Mouse (Mus musculus) stomach, postnatal 0 days (tissue): ENCODE results near the gene Bckdhb. TPM values are rescaled to one million over a fixed set of nuclear protein-coding genes. Genes with fewer than 3 reads are reported as not detected.

ENCODE experiments used
- ATAC-seq: fragments of 200-750 bp; cut with Nextera tagmentation; 2 replicates; pipeline ENCODE4 v1.8.0; 2017; ENCODE audit not compliant: low FRiP score, low TSS enrichment
- DNase-seq: peaks from one replicate; pipeline ENCODE4 v3.0.0-alpha.2; 2016; ENCODE audit warnings: low spot score
- H3K27ac ChIP-seq: fragments of 300-500 bp; sonication (generic); replicated peaks from 2 replicates; pipeline ENCODE4 v1.5.1; 2014; ENCODE audit warnings: mild to moderate bottlenecking, control low read depth
- H3K27me3 ChIP-seq: fragments of 300-500 bp; sonication (generic); 2 replicates; pipeline ENCODE4 v1.6.1; 2014; ENCODE audit warnings: low read length; ENCODE audit not compliant: control insufficient read depth, insufficient read depth
- H3K36me3 ChIP-seq: fragments of 300-500 bp; sonication (generic); 2 replicates; pipeline ENCODE4 v1.6.1; 2014; ENCODE audit warnings: low read length, mixed read lengths; ENCODE audit not compliant: control insufficient read depth, insufficient read depth
- H3K4me1 ChIP-seq: fragments of 300-500 bp; sonication (generic); replicated peaks from 2 replicates; pipeline ENCODE4 v1.6.1; 2014; ENCODE audit warnings: antibody characterized with exemption; ENCODE audit not compliant: control insufficient read depth, insufficient read depth
- H3K4me2 ChIP-seq: fragments of 300-500 bp; sonication (generic); replicated peaks from 2 replicates; pipeline ENCODE4 v1.6.1; 2014; ENCODE audit warnings: low read depth, mild to moderate bottlenecking, control low read depth, moderate library complexity
- H3K4me3 ChIP-seq: fragments of 300-500 bp; sonication (generic); 2 replicates; pipeline ENCODE4 v1.5.1; 2014; ENCODE audit warnings: low read depth, low read length, control low read depth
- H3K9ac ChIP-seq: fragments of 300-500 bp; sonication (generic); 2 replicates; pipeline ENCODE4 v1.6.1; 2014; ENCODE audit warnings: mild to moderate bottlenecking, low read length, control low read depth, mixed read lengths
- H3K9me3 ChIP-seq: fragments of 300-500 bp; sonication (generic); 2 replicates; pipeline ENCODE4 v1.6.1; 2016; ENCODE audit warnings: low read length; ENCODE audit not compliant: control insufficient read depth
- CTCF ChIP-seq: IDR thresholded peaks from 2 replicates; pipeline ENCODE4 v1.5.1; 2016; ENCODE audit warnings: antibody characterized with exemption, low read depth, mild to moderate bottlenecking, moderate library complexity
- EP300 ChIP-seq: optimal IDR thresholded peaks from 2 replicates; pipeline ENCODE3; 2016; ENCODE audit warnings: antibody characterized with exemption
- WGBS: fragments of 180-500 bp; shearing (Covaris S2); extraction: QIAGEN DNeasy Blood & Tissue Kit; methylation state at CpG from one replicate; pipeline ENCODE4 v1.1.7; 2014; 5-methylcytosine and 5-hydroxymethylcytosine counted together
- polyA plus RNA-seq: library from polyadenylated mRNA; unstranded; fragments of >200 nt; fragmentation: Nextera tagmentation; extraction: Ambion mirVana; gene quantifications from 2 replicates; pipeline ENCODE4 v1.2.1, GENCODE M21; 2015

Gene Bckdhb
- 25.2 and 27.2 TPM in 2 replicates for polyA plus RNA-seq

DNA sequence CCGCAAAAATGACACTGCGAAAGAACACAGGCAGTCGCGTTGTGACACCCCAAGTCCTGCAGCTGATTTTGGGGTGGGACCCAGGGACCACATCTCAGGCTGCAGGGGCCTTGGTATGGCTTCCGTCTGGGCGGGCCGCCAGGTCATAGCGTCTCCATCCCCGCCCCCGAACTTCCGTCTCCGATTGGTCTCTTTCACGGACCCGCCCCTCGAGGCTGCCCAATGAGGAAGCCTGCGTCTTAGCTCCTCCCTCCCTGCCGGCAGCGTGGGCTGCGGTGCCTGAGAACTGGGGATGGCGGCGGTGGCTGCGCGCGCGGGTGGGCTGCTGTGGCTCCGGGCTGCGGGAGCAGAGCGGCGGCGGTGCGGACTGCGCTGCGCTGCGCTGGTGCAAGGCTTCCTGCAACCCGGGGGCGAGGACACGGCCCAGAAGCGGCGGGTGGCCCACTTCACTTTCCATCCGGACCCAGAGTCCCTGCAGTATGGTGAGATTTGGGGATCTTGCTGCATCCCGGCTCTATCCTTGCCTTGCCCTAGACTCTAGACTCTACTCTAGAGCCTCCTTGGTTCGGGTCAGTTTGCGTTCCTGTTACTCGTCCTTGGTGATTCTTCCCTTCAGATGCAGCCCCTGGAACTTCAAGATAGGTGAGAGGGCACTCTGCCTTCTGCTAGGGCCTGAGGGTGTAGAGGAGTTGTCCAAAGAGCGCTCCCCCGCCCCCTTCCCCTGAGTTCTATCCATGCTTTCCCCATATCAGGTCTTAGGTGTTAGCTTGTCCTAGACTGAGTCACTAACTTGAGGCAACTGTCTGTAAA is at the start of gene Bckdhb:
Bckdhb (plus strand) TSS at position 268 of the 810 bp plus-strand sequence.
- peak within 1 kb of the TSS; percentile 82 for H3K4me2 ChIP-seq
- no peaks in the 10 kb centered on the region for H3K27me3 ChIP-seq
- 0 out of 2 replicates have a peak within 1 kb of the TSS, but pooled peaks have one; percentile 41 for H3K27ac ChIP-seq
- TF ChIP-seq CTCF (no peak), EP300 (no peak)
- H3K9ac ChIP-seq: peak within 1 kb of the TSS; percentile 65
- no peaks in the 10 kb centered on the region for H3K36me3 ChIP-seq
- H3K4me1 ChIP-seq: peaks cover 2% of the 10 kb centered on the region; the same call in 1 of the 2 replicates
- WGBS: 1% methylated on average over 36 of the region's 46 CpGs
- no peaks in the 10 kb centered on the region for H3K9me3 ChIP-seq
- H3K4me3 ChIP-seq: peak within 1 kb of the TSS; percentile 69
- ATAC-seq: peak; percentile 99
- DNase-seq: peak; percentile 96

- TF ChIP-seq EP300 (peak; percentile 94), CTCF (no peak; the same call in 1 of the 2 replicates)
- no peaks in the 10 kb centered on the region for H3K27me3 ChIP-seq
- ATAC-seq (peak; percentile 49; the same call in 1 of the 2 replicates), DNase-seq (peak; percentile 16)
- no peak overlapping the region for H3K4me3 ChIP-seq
- no peaks in the 10 kb centered on the region for H3K9me3 ChIP-seq
- H3K36me3 ChIP-seq: no peaks in the 10 kb centered on the region
- no peak overlapping the region for H3K4me2 ChIP-seq
- 63% methylated on average over 6 of the region's 6 CpGs for WGBS
- H3K27ac ChIP-seq: 0 out of 2 replicates have a peak overlapping the region, but pooled peaks have one; percentile 41
- no peaks in the 10 kb centered on the region for H3K4me1 ChIP-seq
- H3K9ac ChIP-seq: no peak overlapping the region
Observed at GRCm38 (mm10) chr9:83882191-83882590, 42.8 kb upstream of the Bckdhb start.

GRCm38 (mm10) chr9:83886149-83886548 is 38.8 kb upstream of the Bckdhb start:
- Histone ChIP-seq H3K9me3 (no peaks in the 10 kb centered on the region), H3K4me2 (no peak overlapping the region), H3K4me1 (no peaks in the 10 kb centered on the region), H3K4me3 (no peak overlapping the region), H3K36me3 (no peaks in the 10 kb centered on the region), H3K27ac (no peak overlapping the region), H3K9ac (no peak overlapping the region), H3K27me3 (no peaks in the 10 kb centered on the region)
- no peak for ATAC-seq
- no peak for TF ChIP-seq EP300
- TF ChIP-seq CTCF: peak; percentile 39
- DNase-seq: no peak

GRCm38 (mm10) chr9:83888214-83888613 is 36.7 kb upstream of the Bckdhb start:
- Histone ChIP-seq H3K36me3 (no peaks in the 10 kb centered on the region), H3K9ac (no peak overlapping the region), H3K27me3 (no peaks in the 10 kb centered on the region), H3K9me3 (no peaks in the 10 kb centered on the region), H3K4me2 (no peak overlapping the region), H3K27ac (no peak overlapping the region), H3K4me3 (no peak overlapping the region), H3K4me1 (no peaks in the 10 kb centered on the region)
- no peak for DNase-seq
- 65% methylated on average over 5 of the region's 5 CpGs for WGBS
- TF ChIP-seq EP300: no peak
- TF ChIP-seq CTCF: no peak
- ATAC-seq: no peak

DNA sequence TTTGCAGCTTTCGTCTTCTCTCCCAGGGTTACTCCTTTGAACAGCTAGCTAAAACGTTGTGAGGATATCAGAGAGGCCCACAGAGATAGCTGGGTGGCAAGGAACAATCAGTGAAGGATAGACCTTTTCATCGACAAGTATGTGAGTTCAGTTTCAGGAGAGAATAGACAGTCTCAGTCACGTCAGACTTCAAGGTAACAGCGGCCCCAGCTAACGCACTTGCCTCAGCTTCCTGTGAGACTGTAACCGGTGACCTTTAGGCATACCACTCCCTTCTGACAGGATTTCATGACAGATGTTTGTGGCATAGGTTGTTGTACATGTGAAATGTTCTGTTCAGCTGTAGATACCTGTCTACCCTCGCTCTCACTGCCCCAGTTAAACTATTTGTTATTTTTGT is 31.9 kb upstream of the Bckdhb start:
- Histone ChIP-seq H3K9ac (no peak overlapping the region), H3K36me3 (no peaks in the 10 kb centered on the region), H3K27ac (no peak overlapping the region), H3K4me2 (no peak overlapping the region), H3K4me1 (no peaks in the 10 kb centered on the region), H3K27me3 (no peaks in the 10 kb centered on the region), H3K9me3 (no peaks in the 10 kb centered on the region), H3K4me3 (no peak overlapping the region)
- no peak for ATAC-seq
- DNase-seq: no peak
- TF ChIP-seq CTCF: no peak
- TF ChIP-seq EP300: no peak
- 66% methylated on average over 8 of the region's 8 CpGs for WGBS

- Histone ChIP-seq H3K4me3 (no peak overlapping the region), H3K27ac (no peak overlapping the region), H3K4me2 (no peak overlapping the region), H3K9ac (no peak overlapping the region), H3K9me3 (no peaks in the 10 kb centered on the region), H3K36me3 (no peaks in the 10 kb centered on the region), H3K4me1 (no peaks in the 10 kb centered on the region), H3K27me3 (no peaks in the 10 kb centered on the region)
- no peak for ATAC-seq
- 60% methylated on average over 4 of the region's 4 CpGs for WGBS
- DNase-seq: no peak
- TF ChIP-seq EP300: no peak
- TF ChIP-seq CTCF: no peak
Observed at GRCm38 (mm10) chr9:83893767-83894330, 31.1 kb upstream of the Bckdhb start.
